Mouse (Mus musculus) brain, adult 10 weeks (tissue): ENCODE measurements around the gene Padi6. TPM values are rescaled to one million over a fixed set of nuclear protein-coding genes. Genes with fewer than 3 reads are reported as not detected.

Experiments used
- polyA plus RNA-seq: library from polyadenylated mRNA; stranded (reverse); fragments of 350-450 nt; fragmentation: Illumina TruSeq; extraction: RNeasy Lipid Tissue Mini Kit (QIAGEN cat#74804); gene quantifications from one replicate; pipeline ENCODE4 v1.2.3, GENCODE M21; 2015; ENCODE audit warnings: low read depth, low replicate concordance

Padi6 gene
- 1.5 TPM for polyA plus RNA-seq

GRCm38 (mm10) chr4:140742543-140742942 lies at the start of gene Padi6:
Padi6 (minus strand) TSS chr4:140742643.

GRCm38 (mm10) chr4:140774025-140774800 lies 31.8 kb upstream of the Padi6 start, which contains the start of gene Padi4:
Padi4 (minus strand) TSS chr4:140774236.

GRCm38 (mm10) chr4:140700269-140701018 lies 42.0 kb downstream of the Padi6 start, which contains the start of gene Rcc2:
Rcc2 (plus strand) TSS chr4:140700541.

Other genes with a start within 250 kb of the Padi6 start
- 25.9 TPM for gene Arhgef10l, start 76.6 kb downstream of the Padi6 start, polyA plus RNA-seq
- 52.2 TPM for gene Rcc2, start 42.1 kb downstream of the Padi6 start, polyA plus RNA-seq
- not detected for gene Padi4, start 31.6 kb upstream of the Padi6 start, polyA plus RNA-seq
- gene Padi3, start 68.0 kb upstream of the Padi6 start, polyA plus RNA-seq = not detected
- gene Padi1, start 103.1 kb upstream of the Padi6 start, polyA plus RNA-seq = not detected
- 14.9 TPM for gene Padi2, start 163.7 kb upstream of the Padi6 start, polyA plus RNA-seq
- gene Sdhb, start 218.6 kb upstream of the Padi6 start, polyA plus RNA-seq = 312 TPM
- 82.9 TPM for gene Atp13a2, start 244.2 kb upstream of the Padi6 start, polyA plus RNA-seq